Mouse (Mus musculus): Measurements from ENCODE around the gene Spata21. TPM values are rescaled to one million over a fixed set of nuclear protein-coding genes. Genes with fewer than 3 reads are reported as not detected.

Spata21 gene
- total RNA-seq, 2 experiments from 2014 or later, result 0.24 to 0.37 TPM

GRCm38 (mm10) chr4:141073661-141074060 lies 14.5 kb upstream of the Spata21 start:
- no peak for DNase-seq (ENCODE audit: low spot score in 2 of 2)

- DNase-seq (ENCODE audit: low spot score in 2 of 2), result no peak
These were observed 14.0 kb upstream of the Spata21 start for GRCm38 (mm10) chr4:141074109-141074508.

GRCm38 (mm10) chr4:141076761-141077506 lies 11.2 kb upstream of the Spata21 start:
- DNase-seq (ENCODE audit: low spot score in 2 of 2), result no peak

- peak; percentile 91 to 96 for DNase-seq (ENCODE audit: low spot score in 2 of 2)
These were observed 10.2 kb upstream of the Spata21 start, which contains the start of gene Necap2 for GRCm38 (mm10) chr4:141077681-141078509. Gene Necap2, minus strand, starts transcription at chr4:141078357.

GRCm38 (mm10) chr4:141078510-141079137 lies 9.5 kb upstream of the Spata21 start:
- DNase-seq (ENCODE audit: low spot score in 2 of 2), result no peak

GRCm38 (mm10) chr4:141086862-141087261 lies 1.3 kb upstream of the Spata21 start:
- no peak for DNase-seq (ENCODE audit: low spot score in 2 of 2)

GRCm38 (mm10) chr4:141088714-141089113 lies 581 bp downstream of the Spata21 start:
- DNase-seq (ENCODE audit: low spot score in 2 of 2), result no peak

- DNase-seq (ENCODE audit: low spot score in 2 of 2), result no peak
These were observed 6.9 kb downstream of the Spata21 start for GRCm38 (mm10) chr4:141095016-141095415.

GRCm38 (mm10) chr4:141096710-141097109 lies 8.6 kb downstream of the Spata21 start:
- no peak for DNase-seq (ENCODE audit: low spot score in 2 of 2)

GRCm38 (mm10) chr4:141098935-141099334 lies 10.8 kb downstream of the Spata21 start:
- no peak for DNase-seq (ENCODE audit: low spot score in 2 of 2)

- DNase-seq (ENCODE audit: low spot score in 2 of 2), result no peak
These were observed 11.8 kb downstream of the Spata21 start for GRCm38 (mm10) chr4:141099956-141100355.

GRCm38 (mm10) chr4:141101291-141101690 lies 13.2 kb downstream of the Spata21 start:
- DNase-seq (ENCODE audit: low spot score in 2 of 2), result no peak

GRCm38 (mm10) chr4:141101855-141102254 lies 13.7 kb downstream of the Spata21 start:
- no peak for DNase-seq (ENCODE audit: low spot score in 2 of 2)

GRCm38 (mm10) chr4:141106526-141107183 lies 18.5 kb downstream of the Spata21 start:
- DNase-seq (ENCODE audit: low spot score in 2 of 2), result no peak

GRCm38 (mm10) chr4:141108196-141108732 lies 20.1 kb downstream of the Spata21 start:
- DNase-seq (ENCODE audit: low spot score in 2 of 2), result no peak

GRCm38 (mm10) chr4:141113831-141114230 lies 25.7 kb downstream of the Spata21 start:
- DNase-seq (ENCODE audit: low spot score in 2 of 2), result peak in 1 of 2 experiments; percentile 21

- DNase-seq (ENCODE audit: low spot score in 2 of 2), result peak; percentile 46 to 83
These were observed 26.4 kb downstream of the Spata21 start for GRCm38 (mm10) chr4:141114521-141114981.

- no peak for DNase-seq (ENCODE audit: low spot score in 2 of 2)
These were observed 27.3 kb downstream of the Spata21 start for GRCm38 (mm10) chr4:141115398-141115797.

GRCm38 (mm10) chr4:141118691-141119090 lies 30.6 kb downstream of the Spata21 start:
- no peak for DNase-seq (ENCODE audit: low spot score in 2 of 2)

- peak; percentile 61 to 71 for DNase-seq (ENCODE audit: low spot score in 2 of 2)
These were observed 32.6 kb downstream of the Spata21 start for GRCm38 (mm10) chr4:141120700-141121099.

GRCm38 (mm10) chr4:141122663-141123062 lies 34.5 kb downstream of the Spata21 start:
- DNase-seq (ENCODE audit: low spot score in 2 of 2), result no peak
